9 mouse cellular contexts compared by ENCODE assay signal in genomic region chr1:191395200-191395599, GRCm38 (mm10). TPM values are rescaled to one million over a fixed set of nuclear protein-coding genes. Genes with fewer than 3 reads are reported as not detected.
DNase-seq lines count a peak whose midpoint lies in the region; ATAC-seq and TF ChIP-seq lines count a peak whose summit lies in the region.
"Had no signal": no experiment of that assay in that cellular context is flagged by ENCODE, and none has a peak within 500 bp of the region (broad histone marks: within the 10 kb centered on the region; RNA-seq: fewer than 3 reads in every experiment).

No protein-coding gene starts in this region.

- no peak for TF ChIP-seq EP300 in ES-Bruce4 (IDR thresholded peaks at IDR 0.05; ENCODE audit: insufficient read depth, low read depth, low read length)

- no peaks in the 10 kb centered on the region for H3K9me3 ChIP-seq in heart, embryonic 11.5 days (replicated peaks; ENCODE audit: control insufficient read depth, low read length)
- no peaks in the 10 kb centered on the region for H3K9me3 ChIP-seq in ES-Bruce4 (replicated peaks; ENCODE audit: control insufficient read depth, insufficient read depth, low read length, poor library complexity, severe bottlenecking)
- no peaks in the 10 kb centered on the region for H3K9me3 ChIP-seq in forebrain, embryonic 16.5 days (ENCODE audit: control insufficient read depth, low read length)
- no peaks in the 10 kb centered on the region for H3K9me3 ChIP-seq in liver, embryonic 15.5 days (replicated peaks)

- peaks cover 16% of the 10 kb centered on the region for H3K4me1 ChIP-seq in heart, embryonic 11.5 days (ENCODE audit: control insufficient read depth, insufficient read depth, low read length)
- no peaks in the 10 kb centered on the region for H3K4me1 ChIP-seq in ES-Bruce4 (ENCODE audit: control insufficient read depth, insufficient read depth, low read length)
- H3K4me1 ChIP-seq in forebrain, embryonic 16.5 days (replicated peaks; ENCODE audit: control insufficient read depth, insufficient read depth, low read length), result peaks cover 6% of the 10 kb centered on the region
- peaks cover 37% of the 10 kb centered on the region for H3K4me1 ChIP-seq in liver, embryonic 15.5 days (replicated peaks)

- 18% methylated on average over 1 of the region's 1 CpGs for WGBS in heart, embryonic 11.5 days (ENCODE audit: insufficient replicate concordance)
- WGBS in forebrain, embryonic 16.5 days, result 39% methylated on average over 1 of the region's 1 CpGs
- 16% methylated on average over 1 of the region's 1 CpGs for WGBS in liver, embryonic 15.5 days (ENCODE audit: insufficient replicate concordance)

- H3K36me3 ChIP-seq in heart, embryonic 11.5 days (ENCODE audit: control insufficient read depth, insufficient read depth, low read length), result no peaks in the 10 kb centered on the region
- no peaks in the 10 kb centered on the region for H3K36me3 ChIP-seq in ES-Bruce4 (ENCODE audit: control insufficient read depth, insufficient read depth, low read length, poor library complexity, severe bottlenecking)
- H3K36me3 ChIP-seq in forebrain, embryonic 16.5 days (ENCODE audit: control insufficient read depth, insufficient read depth), result no peaks in the 10 kb centered on the region
- H3K36me3 ChIP-seq in liver, embryonic 15.5 days (replicated peaks), result no peaks in the 10 kb centered on the region

- no peak for DNase-seq in heart, adult 8-10 months (ENCODE audit: low spot score)
- DNase-seq in cerebellum, adult 8-10 months, result no peak
- no peak for DNase-seq in ovary, postnatal 36 days (ENCODE audit: low spot score)
- no peak for DNase-seq in embryo, embryonic 10.5 days (ENCODE audit: low spot score)
- DNase-seq: gastrocnemius, postnatal 36 days had no signal

- no peak for TF ChIP-seq POLR2A in ES-Bruce4 (IDR thresholded peaks at IDR 0.05; ENCODE audit: insufficient read depth, low read length)

- no peak overlapping the region for H3K27ac ChIP-seq in heart, embryonic 11.5 days (ENCODE audit: low read depth, low read length)
- no peak overlapping the region for H3K27ac ChIP-seq in ES-Bruce4 (ENCODE audit: insufficient read depth, low read length)
- no peak overlapping the region for H3K27ac ChIP-seq in forebrain, embryonic 16.5 days (ENCODE audit: low read length)
- H3K27ac ChIP-seq in liver, embryonic 15.5 days (replicated peaks), result peak overlapping the region; percentile 98; the same call in 1 of the 2 replicates

- H3K4me2 ChIP-seq in heart, embryonic 11.5 days, result peak overlapping the region; percentile 81
- peak overlapping the region; percentile 56 for H3K4me2 ChIP-seq in forebrain, embryonic 16.5 days (ENCODE audit: low read length)
- H3K4me2 ChIP-seq in liver, embryonic 15.5 days, result peak overlapping the region; percentile 92

- no peak for TF ChIP-seq CTCF in ES-Bruce4 (IDR thresholded peaks at IDR 0.05; ENCODE audit: low read depth, low read length)

- no peak for ATAC-seq in heart, embryonic 11.5 days (replicated peaks; ENCODE audit: insufficient number of reproducible peaks, low FRiP score, low TSS enrichment)
- ATAC-seq in forebrain, embryonic 16.5 days, result no peak
- no peak for ATAC-seq in liver, embryonic 15.5 days (ENCODE audit: insufficient read depth)

- no peaks in the 10 kb centered on the region for H3K27me3 ChIP-seq in heart, embryonic 11.5 days (ENCODE audit: control insufficient read depth, insufficient read depth, low read length)
- H3K27me3 ChIP-seq in ES-Bruce4 (ENCODE audit: control insufficient read depth, insufficient read depth, low read length, poor library complexity, severe bottlenecking), result no peaks in the 10 kb centered on the region
- no peaks in the 10 kb centered on the region for H3K27me3 ChIP-seq in forebrain, embryonic 16.5 days (replicated peaks; ENCODE audit: control insufficient read depth, insufficient read depth, low read length)
- H3K27me3 ChIP-seq in liver, embryonic 15.5 days, result no peaks in the 10 kb centered on the region

- peak overlapping the region; percentile 93 for H3K4me3 ChIP-seq in heart, embryonic 11.5 days (ENCODE audit: low read depth, low read length)
- no peak overlapping the region for H3K4me3 ChIP-seq in ES-Bruce4 (ENCODE audit: low read depth, low read length)
- peak overlapping the region; percentile 74; the same call in 1 of the 2 replicates for H3K4me3 ChIP-seq in forebrain, embryonic 16.5 days (replicated peaks; ENCODE audit: low read length)
- H3K4me3 ChIP-seq in liver, embryonic 15.5 days (replicated peaks), result peak overlapping the region; percentile 92

- peak overlapping the region; percentile 94 for H3K9ac ChIP-seq in heart, embryonic 11.5 days (ENCODE audit: low read depth, low read length)
- peak overlapping the region; percentile 96 for H3K9ac ChIP-seq in ES-Bruce4 (ENCODE audit: low read depth, poor library complexity, severe bottlenecking)
- H3K9ac ChIP-seq in forebrain, embryonic 16.5 days (replicated peaks; ENCODE audit: low read depth, low read length), result 0 out of 2 replicates have a peak overlapping the region, but pooled peaks have one; percentile 9
- H3K9ac ChIP-seq in liver, embryonic 15.5 days, result peak overlapping the region; percentile 95

RNA-seq across cellular contexts. Expression of gene Ppp2r5a, which starts 7.9 kb away (rescaled TPM):
- 41.1 and 43.4 TPM in 2 replicates for polyA plus RNA-seq in heart, embryonic 11.5 days (2014; fragmentation: Nextera tagmentation; extraction: Ambion mirVana)
- 10 to 100 TPM; 94.2 to 98.9 (median 97.9) TPM for total RNA-seq in heart, adult 8-10 months (2022)
- 116 and 127 TPM in 2 replicates for polyA plus RNA-seq in ES-Bruce4 (2011; ENCODE audit: insufficient read depth, insufficient read length, low read depth, missing spikeins)
- polyA plus RNA-seq in forebrain, embryonic 16.5 days (2015; fragmentation: Nextera tagmentation; extraction: Ambion mirVana), result 7.9 and 8.7 TPM in 2 replicates
- 18.4 and 23.3 TPM in 2 replicates for polyA plus RNA-seq in liver, embryonic 15.5 days (2015; fragmentation: Nextera tagmentation; extraction: Ambion mirVana)

Comparison
In these comparisons a context has a peak if more than half of its experiments do, and no peak if none do; other contexts are left out.
1. H3K9ac ChIP-seq: peak in every context shown above with its lines; median percentile 96 in ES-Bruce4; 95 in liver, embryonic 15.5 days; 94 in heart, embryonic 11.5 days; 9 in forebrain, embryonic 16.5 days.